Mouse (Mus musculus) neural tube, embryonic 11.5 days (tissue): ENCODE data around the gene Lrrn4cl. TPM values are rescaled to one million over a fixed set of nuclear protein-coding genes. Genes with fewer than 3 reads are reported as not detected.
"Not testable (repeated sequence)": the region's sequence is repeated elsewhere in the genome, so short reads cannot be mapped to it uniquely, and the experiment has no call there.

Source experiments
- ATAC-seq: fragments of 200-750 bp; cut with Nextera tagmentation; 2 replicates; pipeline ENCODE4 v1.8.0; 2017; ENCODE audit warnings: moderate number of reproducible peaks, mild to moderate bottlenecking, moderate TSS enrichment, moderate library complexity; ENCODE audit not compliant: insufficient read depth, low FRiP score, low TSS enrichment
- DNase-seq: peaks from one replicate; pipeline ENCODE4 v3.0.0-alpha.2; 2015; ENCODE audit warnings: low spot score
- H3K27ac ChIP-seq: fragments of 300-500 bp; sonication (generic); 2 replicates; pipeline ENCODE4 v1.5.1; 2014; ENCODE audit warnings: low read depth, mild to moderate bottlenecking, low read length
- H3K27me3 ChIP-seq: fragments of 300-500 bp; sonication (generic); 2 replicates; pipeline ENCODE4 v1.6.1; 2014; ENCODE audit warnings: mild to moderate bottlenecking, low read length, mixed read lengths; ENCODE audit not compliant: control insufficient read depth, insufficient read depth
- H3K36me3 ChIP-seq: fragments of 300-500 bp; sonication (generic); 2 replicates; pipeline ENCODE4 v1.6.1; 2014; ENCODE audit warnings: mild to moderate bottlenecking, low read length, moderate library complexity, mixed read lengths; ENCODE audit not compliant: control insufficient read depth, insufficient read depth
- H3K4me1 ChIP-seq: fragments of 300-500 bp; sonication (generic); 2 replicates; pipeline ENCODE4 v1.6.1; 2014; ENCODE audit warnings: low read length, mixed read lengths; ENCODE audit not compliant: control insufficient read depth, insufficient read depth
- H3K4me2 ChIP-seq: fragments of 300-500 bp; sonication (generic); 2 replicates; pipeline ENCODE4 v1.6.1; 2014; ENCODE audit warnings: low read depth, mild to moderate bottlenecking, moderate library complexity
- H3K4me3 ChIP-seq: fragments of 300-500 bp; sonication (generic); 2 replicates; pipeline ENCODE4 v1.5.1; 2014; ENCODE audit warnings: low read depth, low read length
- H3K9ac ChIP-seq: fragments of 300-500 bp; sonication (generic); 2 replicates; pipeline ENCODE4 v1.6.1; 2014; ENCODE audit warnings: mild to moderate bottlenecking, low read length
- H3K9me3 ChIP-seq: fragments of 300-500 bp; sonication (generic); 2 replicates; pipeline ENCODE4 v1.6.1; 2016; ENCODE audit warnings: low read length; ENCODE audit not compliant: control insufficient read depth
- WGBS: fragments of 180-500 bp; shearing (Covaris S2); extraction: QIAGEN DNeasy Blood & Tissue Kit; methylation state at CpG from one replicate; pipeline ENCODE4 v1.1.7; 2014; 5-methylcytosine and 5-hydroxymethylcytosine counted together
- polyA plus RNA-seq: library from polyadenylated mRNA; unstranded; fragments of >200 nt; fragmentation: Nextera tagmentation; extraction: Ambion mirVana; gene quantifications from 2 replicates; pipeline ENCODE4 v1.2.1, GENCODE M21; 2014

Lrrn4cl gene
- polyA plus RNA-seq, 1 experiment from 2014 or later: 0.44 TPM

DNA sequence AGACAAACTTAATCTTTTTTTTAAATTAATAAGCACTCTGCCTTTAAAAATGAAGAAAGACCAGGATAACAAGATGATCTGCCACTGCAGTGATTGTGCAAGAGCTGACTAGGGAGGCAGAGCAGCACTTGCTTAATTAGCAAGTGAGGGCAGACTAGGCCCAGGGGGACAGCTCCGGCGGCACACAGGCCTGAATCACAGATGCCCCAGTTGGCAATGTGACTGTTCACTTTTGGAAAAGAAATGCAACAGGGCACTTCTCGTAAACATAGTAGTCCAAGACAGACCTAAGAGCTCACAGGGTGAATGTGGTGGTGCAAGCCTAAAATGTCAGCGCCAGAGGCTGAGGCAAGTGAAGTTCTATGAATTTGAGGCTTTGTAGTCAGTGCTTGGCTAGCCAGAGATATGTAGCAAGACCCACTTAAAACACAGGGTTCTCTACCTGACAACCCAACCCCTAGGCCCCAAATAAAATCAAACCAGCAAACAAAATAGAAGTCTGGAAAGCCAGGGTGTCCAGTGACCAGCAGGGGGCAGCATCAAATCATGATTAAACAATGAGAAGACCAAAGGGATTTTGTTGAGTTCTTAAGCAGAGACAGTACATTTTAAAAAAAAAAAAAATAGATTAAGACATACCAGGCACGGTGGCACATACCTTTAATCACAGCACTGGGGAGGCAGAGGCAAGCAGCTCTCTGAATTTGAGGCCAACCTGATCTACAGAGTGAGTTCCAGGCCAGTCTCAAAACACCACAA, 6.0 kb upstream of the Lrrn4cl start:
- no peak overlapping the region for H3K4me3 ChIP-seq
- no peak overlapping the region for H3K9ac ChIP-seq
- no peak overlapping the region for H3K4me2 ChIP-seq
- H3K27ac ChIP-seq: no peak overlapping the region
- DNase-seq (peak; percentile 71), ATAC-seq (no peak)
- WGBS: 76% methylated on average over 5 of the region's 5 CpGs
- H3K27me3 ChIP-seq: no peaks in the 10 kb centered on the region
- H3K9me3 ChIP-seq: no peaks in the 10 kb centered on the region
- H3K4me1 ChIP-seq: peaks cover 6% of the 10 kb centered on the region; the same call in 1 of the 2 replicates
- H3K36me3 ChIP-seq: peaks cover 5% of the 10 kb centered on the region

DNA sequence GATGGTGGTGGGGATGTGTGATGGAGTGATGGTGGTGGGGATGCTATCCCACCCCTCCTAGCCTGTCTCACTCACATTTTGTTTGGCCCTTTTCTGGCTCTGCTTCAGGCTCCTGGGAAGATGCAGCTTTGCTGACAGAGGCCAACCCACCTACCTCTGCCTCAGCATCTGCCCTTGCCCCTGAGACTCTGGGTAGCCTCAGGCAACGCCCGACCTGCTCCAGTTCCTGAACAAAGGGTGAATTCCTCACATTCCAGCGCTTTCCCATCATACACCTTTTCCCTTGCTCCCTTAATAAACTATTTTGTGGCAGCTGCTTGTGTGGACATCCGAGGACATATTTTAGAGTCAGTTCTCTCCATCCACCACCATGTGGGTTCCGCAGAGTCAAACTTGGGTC, 2.2 kb upstream of the Lrrn4cl start:
- Histone ChIP-seq H3K4me2 (no peak overlapping the region), H3K9me3 (no peaks in the 10 kb centered on the region), H3K4me1 (no peaks in the 10 kb centered on the region), H3K27ac (no peak overlapping the region), H3K9ac (no peak overlapping the region), H3K27me3 (no peaks in the 10 kb centered on the region), H3K36me3 (peaks cover 5% of the 10 kb centered on the region), H3K4me3 (no peak overlapping the region)
- ATAC-seq (no peak), DNase-seq (no peak)
- WGBS: 75% methylated on average over 5 of the region's 5 CpGs

DNA sequence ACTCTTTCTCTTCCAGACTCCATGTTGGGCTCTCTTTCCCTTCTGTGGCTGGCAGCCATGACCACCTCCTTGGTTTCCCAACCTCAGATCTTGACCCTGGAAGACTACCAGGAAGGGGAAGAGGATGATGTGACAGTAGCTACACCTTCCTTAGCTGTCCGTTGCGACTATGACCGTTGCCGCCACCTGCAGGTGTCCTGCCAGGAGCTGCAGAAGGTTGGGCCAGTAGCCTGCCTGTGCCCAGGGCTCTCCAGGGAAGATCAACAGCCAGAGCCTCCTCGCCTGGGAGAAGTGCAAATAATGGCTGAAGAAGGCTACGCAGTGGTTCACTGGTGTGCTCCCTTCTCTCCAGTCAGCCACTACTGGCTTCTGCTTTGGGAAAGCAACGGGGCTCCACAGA, 1.1 kb downstream of the Lrrn4cl start:
- no peak overlapping the region for H3K4me2 ChIP-seq
- no peaks in the 10 kb centered on the region for H3K9me3 ChIP-seq
- no peak overlapping the region for H3K9ac ChIP-seq
- WGBS: 56% methylated on average over 7 of the region's 7 CpGs
- H3K4me3 ChIP-seq: no peak overlapping the region
- no peak overlapping the region for H3K27ac ChIP-seq
- ATAC-seq (no peak), DNase-seq (no peak)
- H3K4me1 ChIP-seq: no peaks in the 10 kb centered on the region
- H3K36me3 ChIP-seq: peaks cover 2% of the 10 kb centered on the region
- no peaks in the 10 kb centered on the region for H3K27me3 ChIP-seq

DNA sequence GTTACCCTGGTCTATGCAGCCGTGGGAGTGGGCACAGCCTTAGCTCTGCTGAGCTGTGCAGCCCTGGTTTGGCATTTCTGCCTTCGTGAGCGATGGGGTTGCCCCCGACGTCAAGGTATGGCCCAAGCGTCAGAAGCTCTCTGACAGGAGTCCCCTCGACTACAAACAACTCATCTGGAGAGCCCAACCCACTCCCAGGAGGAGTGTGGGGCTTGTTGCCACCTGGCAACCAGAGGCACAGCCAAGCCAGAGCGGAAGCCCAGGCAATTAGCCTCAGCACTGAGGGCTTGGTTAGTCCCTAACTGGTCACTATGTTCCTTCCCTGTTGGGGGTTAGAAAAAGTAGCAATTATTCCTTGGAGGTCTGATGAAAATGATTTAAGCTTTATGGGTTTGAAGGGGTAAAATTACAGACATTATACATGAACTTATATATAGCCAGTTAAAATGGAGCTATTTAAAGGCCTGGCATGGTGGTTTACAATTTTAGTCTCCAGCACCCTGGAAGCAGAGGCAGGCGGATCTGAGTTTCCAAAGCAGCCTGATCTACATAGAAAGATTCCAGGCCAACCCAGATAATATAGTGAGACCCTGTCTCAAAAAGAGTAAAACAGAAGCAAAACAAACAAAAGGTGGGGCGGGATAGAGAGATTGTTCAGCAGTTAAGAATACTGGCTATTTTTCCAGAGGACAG, 1.8 kb downstream of the Lrrn4cl start:
- no peak for ATAC-seq
- 58% methylated on average over 10 of the region's 10 CpGs for WGBS
- H3K9ac ChIP-seq: no peak overlapping the region

DNA sequence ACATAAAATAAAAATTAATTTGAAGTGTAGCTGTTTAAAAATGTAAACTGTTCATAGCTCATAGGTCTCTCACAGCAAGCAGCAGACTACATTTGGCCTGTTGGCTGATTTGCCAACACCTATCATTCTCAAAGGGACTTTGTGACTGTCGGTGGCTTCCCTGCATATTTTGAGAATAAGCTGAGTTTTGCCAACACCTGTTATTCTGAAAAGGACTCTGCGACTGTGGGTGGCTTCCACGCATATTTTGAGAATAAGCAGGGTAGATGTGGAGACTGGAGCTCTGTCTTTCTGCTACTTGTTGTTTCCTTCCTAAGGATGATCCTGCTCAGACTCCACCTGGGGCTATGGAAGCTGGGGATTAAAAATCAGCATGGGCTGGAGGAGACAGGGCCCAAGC, 2.5 kb downstream of the Lrrn4cl start:
- no peak overlapping the region for H3K9ac ChIP-seq
- no peak for DNase-seq
- H3K4me2 ChIP-seq: no peak overlapping the region
- no peak overlapping the region for H3K4me3 ChIP-seq
- 85% methylated on average over 3 of the region's 3 CpGs for WGBS
- ATAC-seq: no peak
- no peak overlapping the region for H3K27ac ChIP-seq
- H3K27me3 ChIP-seq: no peaks in the 10 kb centered on the region
- no peaks in the 10 kb centered on the region for H3K4me1 ChIP-seq
- no peaks in the 10 kb centered on the region for H3K9me3 ChIP-seq
- no peaks in the 10 kb centered on the region; the same call in 1 of the 2 replicates for H3K36me3 ChIP-seq

More for the DNA sequence above, 1.8 kb downstream of the Lrrn4cl start:
- DNase-seq: no peak
- Histone ChIP-seq H3K36me3 (no peaks in the 10 kb centered on the region; the same call in 1 of the 2 replicates), H3K4me1 (no peaks in the 10 kb centered on the region), H3K27me3 (no peaks in the 10 kb centered on the region), H3K9me3 (no peaks in the 10 kb centered on the region), H3K4me2 (no peak overlapping the region), H3K4me3 (no peak overlapping the region), H3K27ac (no peak overlapping the region)

DNA sequence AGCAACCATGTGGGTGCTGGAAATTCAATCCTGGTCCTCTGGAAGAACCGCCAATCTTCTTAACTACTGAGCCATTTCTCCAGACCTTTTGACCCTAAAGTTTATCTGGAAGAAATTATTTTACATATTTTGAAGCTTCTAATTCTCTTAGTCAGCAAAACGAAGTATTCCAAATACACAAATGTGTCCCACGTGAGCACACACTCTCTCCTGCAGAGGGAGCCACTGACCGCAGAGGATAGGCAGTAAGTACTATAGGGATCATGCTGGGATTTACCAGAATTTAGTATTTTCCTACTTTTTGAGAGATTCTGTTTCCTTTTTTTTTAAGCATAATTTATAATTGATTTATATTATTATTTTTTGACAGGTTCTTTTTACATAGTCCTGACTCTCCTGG, 7.1 kb downstream of the Lrrn4cl start:
- Histone ChIP-seq H3K4me3 (no peak overlapping the region), H3K9me3 (no peaks in the 10 kb centered on the region), H3K4me2 (no peak overlapping the region), H3K36me3 (no peaks in the 10 kb centered on the region), H3K4me1 (no peaks in the 10 kb centered on the region), H3K9ac (no peak overlapping the region), H3K27me3 (no peaks in the 10 kb centered on the region), H3K27ac (no peak overlapping the region)
- DNase-seq (peak; percentile 45), ATAC-seq (no peak)
- 53% methylated on average over 4 of the region's 4 CpGs for WGBS

DNA sequence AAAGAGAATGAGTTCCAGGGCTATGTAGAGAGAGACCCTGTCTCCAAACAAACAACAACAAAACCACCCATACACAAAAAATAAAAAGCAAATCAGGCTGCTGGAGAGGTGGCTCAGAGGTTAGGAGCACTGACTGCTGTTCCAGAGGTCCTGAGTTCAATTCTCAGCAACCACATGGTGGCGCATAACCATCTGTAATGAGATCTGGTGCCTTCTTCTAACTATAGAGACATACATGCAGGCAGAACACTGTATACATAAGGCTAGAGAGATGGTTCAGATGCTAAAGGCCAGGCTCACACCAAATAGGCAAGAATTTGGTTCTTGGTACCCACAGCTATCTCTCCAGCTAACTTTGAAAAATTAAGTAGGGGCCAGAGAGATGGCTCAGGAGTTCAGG, 8.4 kb downstream of the Lrrn4cl start:
- no peak overlapping the region for H3K4me2 ChIP-seq
- no peak overlapping the region for H3K9ac ChIP-seq
- no peak overlapping the region for H3K27ac ChIP-seq
- no peak for DNase-seq
- no peaks in the 10 kb centered on the region for H3K4me1 ChIP-seq
- H3K4me3 ChIP-seq: no peak overlapping the region
- 19% methylated on average over 1 of the region's 1 CpGs for WGBS
- H3K27me3 ChIP-seq: no peaks in the 10 kb centered on the region
- no peaks in the 10 kb centered on the region for H3K36me3 ChIP-seq
- no peak for ATAC-seq
- no peaks in the 10 kb centered on the region for H3K9me3 ChIP-seq

DNA sequence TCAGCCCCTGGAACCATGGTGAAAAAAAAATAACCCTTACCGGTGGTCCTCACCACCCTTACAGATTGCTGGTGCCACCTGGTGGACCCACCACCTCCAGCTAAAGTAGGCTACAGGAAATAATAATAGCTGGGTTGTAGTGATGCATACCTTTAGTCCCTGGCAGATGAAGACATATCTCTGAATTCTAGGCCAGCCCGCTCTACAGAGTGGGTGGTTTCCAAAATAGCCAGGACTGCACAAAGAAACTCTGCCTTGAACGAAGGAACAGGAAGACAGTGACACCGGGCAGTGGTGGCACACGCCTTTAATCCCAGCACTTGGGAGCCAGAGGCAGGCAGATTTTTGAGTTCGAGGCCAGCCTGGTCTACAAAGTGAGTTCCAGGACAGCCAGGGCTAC, 13.7 kb downstream of the Lrrn4cl start:
- no peaks in the 10 kb centered on the region for H3K9me3 ChIP-seq
- no peak for DNase-seq
- H3K4me2 ChIP-seq: no peak overlapping the region
- no peak for ATAC-seq
- no peaks in the 10 kb centered on the region for H3K36me3 ChIP-seq
- H3K9ac ChIP-seq: no peak overlapping the region
- 87% methylated on average over 6 of the region's 6 CpGs for WGBS
- no peak overlapping the region for H3K4me3 ChIP-seq
- H3K4me1 ChIP-seq: no peaks in the 10 kb centered on the region
- H3K27me3 ChIP-seq: no peaks in the 10 kb centered on the region
- H3K27ac ChIP-seq: no peak overlapping the region

DNA sequence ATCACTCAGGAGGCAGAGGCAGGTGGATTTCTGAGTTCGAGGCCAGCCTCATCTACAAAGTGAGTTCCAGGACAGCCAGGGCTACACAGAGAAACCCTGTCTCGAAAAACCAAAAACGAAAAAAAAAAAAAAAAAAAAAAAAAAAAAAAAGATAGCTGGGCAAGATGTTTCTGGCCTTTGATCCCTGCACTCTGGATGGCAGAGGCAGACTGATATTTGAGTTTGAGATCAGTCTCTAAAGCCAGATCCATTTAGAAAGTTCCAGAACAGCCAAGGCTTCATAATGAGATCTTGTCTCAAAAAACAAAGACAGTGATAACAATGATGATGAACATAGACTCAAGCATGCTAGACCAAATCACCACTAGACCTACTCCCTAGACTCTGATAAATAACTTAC, 19.8 kb downstream of the Lrrn4cl start:
- H3K4me1 ChIP-seq, H3K9me3 ChIP-seq, H3K4me2 ChIP-seq, H3K4me3 ChIP-seq, ATAC-seq, DNase-seq, H3K27ac ChIP-seq, H3K27me3 ChIP-seq: not testable (repeated sequence)
- H3K36me3 ChIP-seq: peaks cover 12% of the 10 kb centered on the region
- 81% methylated on average over 3 of the region's 3 CpGs for WGBS
- 0 out of 2 replicates have a peak overlapping the region, but pooled peaks have one; percentile 44 for H3K9ac ChIP-seq
